Mouse (Mus musculus) kidney, adult 2 months (tissue): Measurements from ENCODE around the gene Phpt1. TPM values are rescaled to one million over a fixed set of nuclear protein-coding genes. Genes with fewer than 3 reads are reported as not detected.

Experiments
- DNase-seq: peaks from one replicate; pipeline ENCODE4 v3.0.0; 2021
- H3K27ac ChIP-seq: fragments of 200-500 bp; 2 replicates; pipeline ENCODE4 v1.5.1; 2012; ENCODE audit warnings: low read depth, low read length, control low read depth, inconsistent platforms; ENCODE audit not compliant: insufficient read depth
- H3K27me3 ChIP-seq: fragments of 200-500 bp; replicated peaks from 2 replicates; pipeline ENCODE4 v1.6.1; 2012; ENCODE audit warnings: mild to moderate bottlenecking, moderate library complexity, low read length, inconsistent platforms; ENCODE audit not compliant: control insufficient read depth, insufficient read depth
- H3K36me3 ChIP-seq: fragments of 200-500 bp; 2 replicates; pipeline ENCODE4 v1.6.1; 2012; ENCODE audit warnings: mild to moderate bottlenecking, moderate library complexity, low read length, inconsistent platforms; ENCODE audit not compliant: control insufficient read depth, insufficient read depth
- H3K4me1 ChIP-seq: fragments of 200-500 bp; 2 replicates; pipeline ENCODE4 v1.6.1; 2011; ENCODE audit warnings: low read length; ENCODE audit not compliant: control insufficient read depth, insufficient read depth
- H3K4me3 ChIP-seq: fragments of 200-500 bp; 2 replicates; pipeline ENCODE4 v1.5.1; 2011; ENCODE audit warnings: mild to moderate bottlenecking, low read depth, low read length, control low read depth; ENCODE audit not compliant: insufficient read depth
- CTCF ChIP-seq: fragments of 200-500 bp; conservative IDR thresholded peaks from 2 replicates; pipeline ENCODE4 v1.5.1; 2011; ENCODE audit warnings: low read depth, mild to moderate bottlenecking, control low read depth, low read length, moderate library complexity, mixed read lengths; ENCODE audit not compliant: insufficient read depth, insufficient read length
- POLR2A ChIP-seq: fragments of 200-500 bp; IDR thresholded peaks from one replicate; pipeline ENCODE4 v1.6.1; 2011; ENCODE audit warnings: low read depth, low read length, control low read depth
- WGBS: fragments of 180-500 bp; shearing (Covaris S2); methylation state at CpG from one replicate; pipeline ENCODE4 v1.1.7; 2018; 5-methylcytosine and 5-hydroxymethylcytosine counted together
- polyA plus RNA-seq: library from polyadenylated mRNA; depleted of rRNA; stranded (reverse); fragments of >200 nt; gene quantifications from 2 replicates; pipeline ENCODE4 v1.2.3, GENCODE M21; 2012

Phpt1 gene
- polyA plus RNA-seq, 1 experiment = 92.3 TPM

DNA sequence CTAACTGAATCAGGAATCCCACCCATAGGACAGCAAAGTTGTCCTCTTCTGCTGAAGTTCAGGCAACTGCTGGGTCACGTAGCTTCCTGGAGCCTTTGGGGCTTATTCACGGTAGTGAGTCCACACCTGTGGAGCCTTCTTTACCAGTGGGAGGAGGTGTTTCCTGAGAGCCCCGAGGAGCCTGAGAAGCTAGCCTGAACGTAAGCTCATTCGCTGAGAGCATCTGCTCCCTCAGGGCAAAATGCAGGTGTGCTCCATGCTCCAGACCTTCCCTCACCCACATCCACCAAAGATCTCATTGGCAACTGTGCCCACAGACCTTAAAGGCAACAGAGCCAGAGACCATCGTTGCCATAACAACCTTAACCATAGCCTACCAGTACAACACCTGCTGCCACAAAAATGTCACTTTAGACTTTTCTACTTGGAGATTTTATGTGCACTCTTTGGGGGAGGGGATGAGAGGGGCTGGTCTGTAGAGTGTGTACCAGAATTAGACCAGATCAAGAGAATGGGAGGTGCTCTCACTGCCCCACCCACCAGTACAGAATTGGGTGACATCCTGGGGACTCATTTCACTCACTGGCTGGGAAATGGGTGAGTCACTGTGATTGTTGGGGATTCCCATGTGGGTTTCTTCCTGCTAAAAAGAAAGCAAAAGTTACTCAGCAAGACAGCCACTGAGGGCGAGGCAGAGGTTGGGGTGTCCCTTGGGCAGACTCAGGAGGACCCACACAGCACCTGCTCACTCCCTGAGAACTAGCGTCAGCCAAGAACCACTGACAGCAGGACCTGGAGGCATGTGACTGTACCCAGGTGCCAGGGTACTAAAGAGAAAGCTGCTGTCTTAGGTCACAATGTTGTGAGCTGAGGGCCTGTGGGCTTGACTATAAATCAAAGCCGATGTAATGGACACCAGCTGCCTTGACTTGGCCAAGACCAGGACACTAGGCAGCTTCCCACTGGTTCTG lies 25.7 kb downstream of the Phpt1 start:
- Histone ChIP-seq H3K36me3 (no peaks in the 10 kb centered on the region), H3K27ac (no peak overlapping the region), H3K4me3 (no peak overlapping the region), H3K27me3 (no peaks in the 10 kb centered on the region), H3K4me1 (no peaks in the 10 kb centered on the region; the same call in 1 of the 2 replicates)
- WGBS = 62% methylated on average over 9 of the region's 9 CpGs
- DNase-seq = peak; percentile 17
- no peak for TF ChIP-seq CTCF

DNA sequence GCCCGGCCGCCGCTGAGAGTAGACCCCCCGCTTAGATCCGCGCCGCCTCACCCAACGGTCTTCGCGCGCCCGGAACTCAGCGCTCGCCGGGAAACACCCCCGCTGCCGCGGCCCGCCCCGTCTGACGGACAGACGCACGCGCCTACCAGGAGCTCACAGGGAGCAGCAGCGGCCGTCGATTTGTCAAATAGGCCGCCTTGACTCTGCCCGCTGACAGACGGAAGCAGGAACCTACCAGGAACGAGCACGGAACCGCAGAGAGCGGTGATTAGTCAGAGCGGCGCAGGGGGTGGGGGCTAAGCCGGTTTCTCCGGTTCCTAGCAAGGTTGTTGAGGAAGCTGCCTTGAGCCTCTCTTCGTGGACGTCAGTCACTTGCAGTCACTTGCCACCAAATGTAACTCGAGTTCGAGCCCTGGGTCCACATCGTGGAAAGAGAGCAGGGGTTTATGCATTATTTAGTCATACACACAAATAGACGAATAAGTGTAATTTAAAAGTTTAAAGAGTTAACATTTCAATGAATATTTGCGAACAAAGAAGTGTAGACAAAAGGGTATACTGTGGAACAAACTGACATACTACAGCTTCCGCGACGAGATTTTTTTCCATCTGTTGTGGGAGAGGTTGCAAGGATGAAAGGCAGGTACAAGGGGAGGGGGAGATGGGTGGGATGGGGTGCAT lies 28.1 kb downstream of the Phpt1 start, which contains the start of gene Traf2:
Gene Traf2, minus strand, starts transcription at position 130 of the 681 bp plus-strand sequence.
- WGBS = 3% methylated on average over 48 of the region's 48 CpGs
- H3K27me3 ChIP-seq = no peaks in the 10 kb centered on the region
- no peaks in the 10 kb centered on the region for H3K36me3 ChIP-seq
- TF ChIP-seq CTCF (no peak), POLR2A (no peak)
- H3K4me1 ChIP-seq = peaks cover 8% of the 10 kb centered on the region
- H3K27ac ChIP-seq = peak within 1 kb of the TSS; percentile 73
- peak within 1 kb of the TSS; percentile 85 for H3K4me3 ChIP-seq
- peak; percentile 100 for DNase-seq

DNA sequence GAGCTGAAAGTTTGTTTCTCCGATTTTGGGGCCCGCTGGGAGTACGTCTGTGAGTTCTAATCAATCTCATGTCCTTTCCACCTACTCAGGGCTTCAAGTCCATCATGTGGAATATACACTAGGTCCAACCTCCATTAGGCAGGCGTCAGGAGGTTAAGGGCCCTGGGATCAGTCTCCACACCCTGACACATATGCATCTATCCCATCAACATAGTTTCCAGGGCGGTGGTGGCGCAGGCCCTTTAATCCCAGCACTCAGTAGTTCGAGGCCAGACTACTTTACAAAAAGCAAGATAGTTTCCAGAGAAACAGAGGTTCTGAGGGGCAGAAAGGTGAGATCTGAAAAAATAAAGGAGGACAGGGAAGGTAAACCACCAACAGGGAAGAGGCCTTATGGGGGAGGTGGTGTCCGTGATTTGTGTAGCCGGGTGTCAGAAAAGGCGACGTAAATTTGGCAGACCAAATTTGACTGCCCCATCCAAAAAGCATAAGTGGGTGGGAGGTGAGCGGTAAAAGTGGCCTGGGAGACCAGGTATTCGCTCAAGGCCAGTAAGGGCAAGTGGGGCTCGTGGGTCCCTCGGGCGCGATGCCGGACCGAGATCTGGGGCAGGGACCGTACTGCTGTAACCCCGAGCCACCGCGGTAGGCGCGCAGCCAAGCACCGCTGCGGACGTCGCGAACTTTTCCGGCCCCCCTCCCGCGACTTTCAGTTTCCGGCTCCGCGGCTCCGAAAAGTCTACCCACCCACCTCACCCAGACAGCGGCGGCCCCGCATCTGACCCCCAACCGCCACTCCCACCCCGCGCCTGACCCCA lies 28.8 kb downstream of the Phpt1 start:
- Histone ChIP-seq H3K4me1 (peaks cover 13% of the 10 kb centered on the region), H3K4me3 (peak overlapping the region; percentile 85), H3K27me3 (no peaks in the 10 kb centered on the region), H3K27ac (peak overlapping the region; percentile 73), H3K36me3 (no peaks in the 10 kb centered on the region)
- TF ChIP-seq POLR2A = peak; percentile 3
- TF ChIP-seq CTCF = no peak
- no peak for DNase-seq
- 5% methylated on average over 43 of the region's 43 CpGs for WGBS

DNA sequence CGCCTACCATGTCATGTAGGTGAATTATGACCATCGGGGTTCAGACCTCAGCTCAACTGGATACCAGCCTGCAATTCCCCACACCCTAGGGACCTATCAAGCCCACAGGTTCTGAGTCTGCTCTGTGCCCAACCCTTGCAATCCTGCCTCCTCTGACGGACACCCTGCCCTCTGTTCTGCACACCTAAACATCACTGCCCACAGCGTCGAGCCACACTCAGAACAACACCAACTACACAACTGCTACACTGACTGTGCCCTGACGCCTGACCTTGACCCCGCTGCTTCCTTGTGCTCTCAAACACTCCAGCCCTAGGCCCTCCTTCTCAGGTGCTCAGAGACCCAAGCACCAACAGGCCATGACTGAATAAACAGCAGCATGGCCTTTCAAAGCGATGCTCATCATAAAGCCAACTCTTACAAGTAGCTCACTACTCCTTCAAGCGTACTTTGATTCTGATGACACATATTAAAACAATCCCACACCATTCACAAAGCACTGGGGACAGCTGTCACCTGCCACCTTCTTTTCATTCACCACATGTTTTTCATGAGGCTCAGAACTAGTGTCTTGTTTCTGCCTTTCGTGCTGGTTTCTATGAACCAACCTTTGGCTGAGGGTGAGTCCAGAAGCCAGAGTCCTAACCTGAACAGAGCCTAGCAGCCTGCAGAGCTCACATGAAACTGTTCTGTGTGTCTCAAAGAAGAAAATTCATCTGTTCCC lies 33.2 kb downstream of the Phpt1 start:
- peaks cover 22% of the 10 kb centered on the region for H3K4me1 ChIP-seq
- H3K27me3 ChIP-seq = no peaks in the 10 kb centered on the region
- 48% methylated on average over 10 of the region's 10 CpGs for WGBS
- peak overlapping the region; percentile 58 for H3K27ac ChIP-seq
- TF ChIP-seq POLR2A (no peak), CTCF (no peak)
- H3K4me3 ChIP-seq = no peak overlapping the region
- DNase-seq = peak; percentile 24
- no peaks in the 10 kb centered on the region for H3K36me3 ChIP-seq

DNA sequence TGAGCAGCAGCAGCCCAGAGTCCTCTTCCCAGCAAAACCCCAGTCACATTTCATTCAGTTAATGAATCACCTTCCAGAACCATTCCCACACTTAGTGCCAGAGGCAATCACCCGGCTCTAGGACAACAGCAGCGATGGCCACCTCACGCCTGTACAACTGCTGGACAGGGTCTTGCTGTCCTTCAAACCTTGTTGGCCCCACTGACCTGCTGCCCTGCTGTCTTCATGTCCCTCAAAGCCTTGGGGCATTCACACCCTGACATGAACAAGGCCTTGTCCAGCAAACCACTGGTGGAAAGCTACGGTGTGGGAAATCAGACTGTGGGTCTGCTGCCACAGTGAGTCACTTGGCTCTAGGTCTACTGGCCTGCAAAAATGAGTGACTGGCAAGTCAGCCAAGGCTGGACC lies 34.5 kb downstream of the Phpt1 start:
- H3K27me3 ChIP-seq = no peaks in the 10 kb centered on the region
- no peak overlapping the region for H3K4me3 ChIP-seq
- no peaks in the 10 kb centered on the region; the same call in 1 of the 2 replicates for H3K36me3 ChIP-seq
- 40% methylated on average over 4 of the region's 4 CpGs for WGBS
- H3K4me1 ChIP-seq = peaks cover 22% of the 10 kb centered on the region
- no peak for TF ChIP-seq CTCF
- TF ChIP-seq POLR2A = no peak
- DNase-seq = peak; percentile 71
- H3K27ac ChIP-seq = peak overlapping the region; percentile 54

DNA sequence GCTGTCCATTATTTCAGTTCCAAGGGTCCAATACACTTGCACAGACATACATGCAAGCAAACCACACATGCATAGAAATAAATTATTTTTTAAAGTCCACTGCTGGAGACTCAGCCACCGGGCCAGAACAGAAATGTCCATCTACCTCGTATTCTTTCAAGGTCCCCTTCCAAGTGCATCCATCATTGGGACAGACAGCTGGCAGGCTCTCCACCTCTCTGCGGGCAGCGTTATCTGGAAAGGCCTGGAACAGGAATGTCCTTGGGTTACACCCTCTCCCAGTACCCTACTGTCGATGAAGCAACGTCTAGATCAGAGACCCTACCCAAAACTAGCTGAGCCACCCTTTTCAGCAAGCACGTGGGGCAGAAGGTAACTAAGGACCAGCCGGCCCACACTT lies 38.5 kb downstream of the Phpt1 start:
- H3K36me3 ChIP-seq = no peaks in the 10 kb centered on the region; the same call in 1 of the 2 replicates
- H3K27me3 ChIP-seq = no peaks in the 10 kb centered on the region
- WGBS = 83% methylated on average over 8 of the region's 8 CpGs
- TF ChIP-seq CTCF (no peak), POLR2A (no peak)
- H3K27ac ChIP-seq = no peak overlapping the region
- DNase-seq = no peak
- no peak overlapping the region for H3K4me3 ChIP-seq
- peaks cover 20% of the 10 kb centered on the region for H3K4me1 ChIP-seq
